Mouse (Mus musculus) midbrain, embryonic 16.5 days (tissue): ENCODE measurements around the gene Slc22a14. TPM values are rescaled to one million over a fixed set of nuclear protein-coding genes. Genes with fewer than 3 reads are reported as not detected.

Experiments used
- ATAC-seq: fragments of 200-750 bp; cut with Nextera tagmentation; 2 replicates; pipeline ENCODE4 v1.8.0; 2017; ENCODE audit warnings: moderate TSS enrichment
- H3K27ac ChIP-seq: fragments of 300-500 bp; sonication (generic); 2 replicates; pipeline ENCODE4 v1.5.1; 2014; ENCODE audit warnings: mild to moderate bottlenecking, low read length, mixed read lengths
- H3K27me3 ChIP-seq: fragments of 300-500 bp; sonication (generic); 2 replicates; pipeline ENCODE4 v1.6.1; 2014; ENCODE audit warnings: low read depth, low read length, mixed read lengths; ENCODE audit not compliant: control insufficient read depth, insufficient read depth
- H3K36me3 ChIP-seq: fragments of 300-500 bp; sonication (generic); 2 replicates; pipeline ENCODE4 v1.6.1; 2014; ENCODE audit warnings: mild to moderate bottlenecking, low read length, moderate library complexity, mixed read lengths; ENCODE audit not compliant: control insufficient read depth, insufficient read depth
- H3K4me1 ChIP-seq: fragments of 300-500 bp; sonication (generic); 2 replicates; pipeline ENCODE4 v1.6.1; 2014; ENCODE audit warnings: mild to moderate bottlenecking, low read length, mixed read lengths; ENCODE audit not compliant: control insufficient read depth, insufficient read depth
- H3K4me2 ChIP-seq: fragments of 300-500 bp; sonication (generic); 2 replicates; pipeline ENCODE4 v1.6.1; 2014; ENCODE audit warnings: mild to moderate bottlenecking, low read length, mixed read lengths
- H3K4me3 ChIP-seq: fragments of 300-500 bp; sonication (generic); 2 replicates; pipeline ENCODE4 v1.5.1; 2014; ENCODE audit warnings: low read depth, mild to moderate bottlenecking, low read length, moderate library complexity, mixed read lengths
- H3K9ac ChIP-seq: fragments of 300-500 bp; sonication (generic); 2 replicates; pipeline ENCODE4 v1.6.1; 2014; ENCODE audit warnings: low read depth, low read length, mixed read lengths
- H3K9me3 ChIP-seq: fragments of 300-500 bp; sonication (generic); replicated peaks from 2 replicates; pipeline ENCODE4 v1.6.1; 2014; ENCODE audit warnings: mild to moderate bottlenecking, low read length, mixed read lengths; ENCODE audit not compliant: control insufficient read depth, poor library complexity, severe bottlenecking
- WGBS: fragments of 180-500 bp; shearing (Covaris S2); extraction: QIAGEN DNeasy Blood & Tissue Kit; methylation state at CpG from one replicate; pipeline ENCODE4 v1.1.7; 2014; 5-methylcytosine and 5-hydroxymethylcytosine counted together
- polyA plus RNA-seq: library from polyadenylated mRNA; unstranded; fragments of >200 nt; fragmentation: Nextera tagmentation; extraction: Ambion mirVana; gene quantifications from 2 replicates; pipeline ENCODE4 v1.2.1, GENCODE M21; 2015

Slc22a14 gene
- polyA plus RNA-seq, 1 experiment from 2014 or later: 0.11 TPM

- Histone ChIP-seq H3K27me3 (no peaks in the 10 kb centered on the region), H3K9me3 (no peaks in the 10 kb centered on the region), H3K4me1 (no peaks in the 10 kb centered on the region), H3K4me3 (no peak overlapping the region), H3K27ac (no peak overlapping the region), H3K36me3 (no peaks in the 10 kb centered on the region), H3K9ac (no peak overlapping the region), H3K4me2 (no peak overlapping the region)
- no peak for ATAC-seq
- 63% methylated on average over 6 of the region's 6 CpGs for WGBS
These were observed 219.7 kb downstream of the Slc22a14 start for GRCm38 (mm10) chr9:119145638-119146037.

GRCm38 (mm10) chr9:119145137-119145536 lies 220.2 kb downstream of the Slc22a14 start:
- Histone ChIP-seq H3K4me1 (no peaks in the 10 kb centered on the region), H3K4me2 (no peak overlapping the region), H3K36me3 (no peaks in the 10 kb centered on the region), H3K9me3 (no peaks in the 10 kb centered on the region), H3K4me3 (no peak overlapping the region), H3K27me3 (no peaks in the 10 kb centered on the region), H3K9ac (no peak overlapping the region), H3K27ac (no peak overlapping the region)
- no peak for ATAC-seq
- 52% methylated on average over 10 of the region's 10 CpGs for WGBS

- Histone ChIP-seq H3K4me3 (no peak overlapping the region), H3K9me3 (no peaks in the 10 kb centered on the region), H3K9ac (no peak overlapping the region), H3K27me3 (no peaks in the 10 kb centered on the region), H3K4me2 (no peak overlapping the region), H3K4me1 (no peaks in the 10 kb centered on the region), H3K36me3 (no peaks in the 10 kb centered on the region), H3K27ac (no peak overlapping the region)
- no peak for ATAC-seq
- 83% methylated on average over 8 of the region's 8 CpGs for WGBS
These were observed 220.7 kb downstream of the Slc22a14 start for GRCm38 (mm10) chr9:119144696-119145095.

- 75% methylated on average over 9 of the region's 9 CpGs for WGBS
- Histone ChIP-seq H3K9ac (no peak overlapping the region), H3K27me3 (no peaks in the 10 kb centered on the region), H3K4me2 (no peak overlapping the region), H3K9me3 (no peaks in the 10 kb centered on the region), H3K4me3 (no peak overlapping the region), H3K27ac (no peak overlapping the region), H3K36me3 (no peaks in the 10 kb centered on the region), H3K4me1 (no peaks in the 10 kb centered on the region)
- no peak for ATAC-seq
These were observed 222.0 kb downstream of the Slc22a14 start for GRCm38 (mm10) chr9:119143372-119143771.

- 94% methylated on average over 5 of the region's 5 CpGs for WGBS
- H3K4me3 ChIP-seq: no peak overlapping the region
- no peaks in the 10 kb centered on the region for H3K9me3 ChIP-seq
- H3K27ac ChIP-seq: no peak overlapping the region
- H3K4me1 ChIP-seq: no peaks in the 10 kb centered on the region
- H3K4me2 ChIP-seq: no peak overlapping the region
- no peak for ATAC-seq
- H3K27me3 ChIP-seq: no peaks in the 10 kb centered on the region
- H3K36me3 ChIP-seq: no peaks in the 10 kb centered on the region
- H3K9ac ChIP-seq: no peak overlapping the region
These were observed 223.3 kb downstream of the Slc22a14 start for GRCm38 (mm10) chr9:119142066-119142465.

GRCm38 (mm10) chr9:119138836-119139235 lies 226.5 kb downstream of the Slc22a14 start:
- H3K9ac ChIP-seq: no peak overlapping the region
- H3K36me3 ChIP-seq: no peaks in the 10 kb centered on the region
- H3K4me3 ChIP-seq: no peak overlapping the region
- no peaks in the 10 kb centered on the region for H3K9me3 ChIP-seq
- H3K27ac ChIP-seq: no peak overlapping the region
- H3K4me1 ChIP-seq: no peaks in the 10 kb centered on the region
- no peaks in the 10 kb centered on the region for H3K27me3 ChIP-seq
- ATAC-seq: no peak
- WGBS: 88% methylated on average over 2 of the region's 2 CpGs
- H3K4me2 ChIP-seq: no peak overlapping the region

- 68% methylated on average over 5 of the region's 5 CpGs for WGBS
- no peak overlapping the region for H3K4me2 ChIP-seq
- no peak overlapping the region for H3K4me3 ChIP-seq
- H3K27ac ChIP-seq: no peak overlapping the region
- no peak overlapping the region for H3K9ac ChIP-seq
- H3K27me3 ChIP-seq: no peaks in the 10 kb centered on the region
- ATAC-seq: no peak
- no peaks in the 10 kb centered on the region for H3K36me3 ChIP-seq
- no peaks in the 10 kb centered on the region for H3K4me1 ChIP-seq
- H3K9me3 ChIP-seq: no peaks in the 10 kb centered on the region
These were observed 234.7 kb downstream of the Slc22a14 start for GRCm38 (mm10) chr9:119130692-119131091.

- Histone ChIP-seq H3K4me3 (no peak overlapping the region), H3K9me3 (no peaks in the 10 kb centered on the region), H3K4me2 (no peak overlapping the region), H3K27ac (no peak overlapping the region), H3K27me3 (no peaks in the 10 kb centered on the region), H3K36me3 (no peaks in the 10 kb centered on the region), H3K9ac (no peak overlapping the region), H3K4me1 (no peaks in the 10 kb centered on the region)
- ATAC-seq: no peak
- WGBS: 81% methylated on average over 12 of the region's 12 CpGs
These were observed 236.7 kb downstream of the Slc22a14 start for GRCm38 (mm10) chr9:119128436-119129181.

- no peaks in the 10 kb centered on the region for H3K4me1 ChIP-seq
- H3K9ac ChIP-seq: no peak overlapping the region
- no peaks in the 10 kb centered on the region for H3K36me3 ChIP-seq
- H3K27me3 ChIP-seq: no peaks in the 10 kb centered on the region
- WGBS: 89% methylated on average over 18 of the region's 18 CpGs
- no peaks in the 10 kb centered on the region for H3K9me3 ChIP-seq
- ATAC-seq: no peak
- no peak overlapping the region for H3K4me2 ChIP-seq
- H3K4me3 ChIP-seq: no peak overlapping the region
- H3K27ac ChIP-seq: no peak overlapping the region
These were observed 242.6 kb downstream of the Slc22a14 start for GRCm38 (mm10) chr9:119122596-119123369.
